Mouse (Mus musculus): Measurements from ENCODE around the gene Efcab14.
A peak's percentile ranks its signal among the peaks of the same experiment; 100 is the strongest.

Efcab14 gene

DNA sequence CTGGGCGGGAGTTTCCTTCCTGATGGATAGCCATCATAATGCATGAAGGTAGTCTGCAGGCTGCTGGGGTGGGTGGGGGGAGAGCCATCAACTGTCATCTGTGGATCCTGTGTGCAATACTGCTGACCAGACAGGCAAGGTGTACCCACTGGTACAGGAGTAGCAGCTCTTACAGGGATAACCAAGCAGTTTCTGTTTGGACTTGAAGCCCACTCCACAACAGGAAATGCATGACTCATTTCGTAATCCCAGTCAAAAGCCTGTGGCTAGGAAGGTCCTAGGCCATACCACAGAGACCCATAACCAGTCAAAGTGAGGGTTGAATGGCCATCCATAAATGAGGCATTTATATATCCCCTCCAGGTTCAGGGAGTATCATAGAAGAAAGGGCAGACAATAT, 40.1 kb downstream of the Efcab14 start:
- no peak for DNase-seq (ENCODE audit: low read depth, low spot score)

DNA sequence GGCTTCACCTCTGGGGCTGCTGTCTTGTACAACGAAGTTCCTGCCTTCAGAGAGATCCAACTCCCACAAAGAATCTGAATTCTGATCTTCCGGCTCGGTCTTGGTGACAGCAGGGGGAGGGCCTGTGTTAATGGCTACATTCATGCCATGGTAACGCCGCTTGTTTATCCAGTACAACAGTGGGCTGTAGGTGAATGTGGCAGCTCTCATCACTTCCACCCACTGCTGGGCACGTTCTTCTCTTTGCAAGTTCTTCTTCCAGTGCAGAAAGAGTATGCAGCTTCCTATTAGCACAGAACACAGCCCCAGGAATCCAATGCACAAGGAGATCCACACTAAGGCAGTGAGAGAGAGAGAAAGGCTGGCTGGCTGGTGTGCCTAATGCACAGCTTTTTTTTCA, 42.7 kb downstream of the Efcab14 start:
- DNase-seq (ENCODE audit: low read depth, low spot score), result peak; percentile 54

DNA sequence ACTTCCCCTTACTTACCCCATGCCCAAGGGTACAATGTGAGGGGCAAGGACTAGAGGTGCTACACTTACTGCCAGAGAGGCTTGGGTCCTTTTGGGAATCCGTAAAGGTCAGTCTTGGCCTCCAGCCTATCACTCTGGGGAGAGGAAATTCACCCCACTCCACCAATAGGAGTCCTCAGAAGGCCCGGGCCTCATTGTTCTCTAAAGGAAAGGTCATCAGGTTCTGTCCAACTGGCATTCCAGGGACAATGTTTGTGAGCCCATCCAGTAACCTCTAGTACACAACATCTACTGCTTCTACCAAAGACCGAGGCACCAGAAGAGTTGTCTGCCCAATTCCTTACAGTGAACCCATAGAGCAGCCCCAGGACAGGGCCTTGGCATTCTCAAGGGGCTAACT, 43.4 kb downstream of the Efcab14 start, which contains the start of gene Tex38:
Gene Tex38, minus strand, starts transcription at position 101 of the 400 bp plus-strand sequence.
- DNase-seq (ENCODE audit: low read depth, low spot score), result no peak

DNA sequence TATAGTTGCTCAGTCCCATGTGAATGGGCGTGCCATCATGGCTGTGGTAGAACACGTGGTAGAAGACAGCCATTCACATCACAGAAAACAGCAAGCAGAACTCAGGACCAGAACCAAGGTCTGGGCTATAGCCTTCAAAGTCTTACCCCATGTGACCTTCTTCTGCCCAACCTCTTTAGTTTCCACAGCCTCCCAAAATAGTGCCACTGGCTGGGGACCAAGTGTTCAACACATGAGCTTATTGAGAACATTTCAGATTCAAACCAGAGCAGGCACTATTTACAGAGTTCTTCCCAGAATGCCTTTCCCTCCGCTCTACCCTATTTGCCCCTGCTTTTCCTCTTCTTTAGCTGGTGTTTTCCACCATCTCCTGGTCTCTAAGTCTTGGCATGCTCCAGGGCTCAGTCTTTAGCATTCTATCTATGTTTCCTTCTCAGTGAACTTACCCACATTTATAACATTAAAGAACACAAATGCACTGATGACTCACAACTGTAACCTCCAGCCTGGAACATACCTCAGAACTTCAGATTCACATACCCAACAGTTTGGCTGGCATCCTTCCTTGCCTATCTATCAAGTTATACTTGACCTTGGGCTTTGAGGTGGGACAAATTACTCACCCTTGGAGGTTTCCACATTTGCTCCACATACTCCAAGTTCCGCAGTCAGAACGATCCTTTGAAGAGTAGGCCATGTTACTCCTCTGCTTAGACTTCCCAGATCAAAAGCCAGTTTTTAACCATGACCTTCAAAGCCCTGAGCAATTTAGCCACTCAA, 44.7 kb downstream of the Efcab14 start:
- peak; percentile 6 for DNase-seq (ENCODE audit: low read depth, low spot score)

DNA sequence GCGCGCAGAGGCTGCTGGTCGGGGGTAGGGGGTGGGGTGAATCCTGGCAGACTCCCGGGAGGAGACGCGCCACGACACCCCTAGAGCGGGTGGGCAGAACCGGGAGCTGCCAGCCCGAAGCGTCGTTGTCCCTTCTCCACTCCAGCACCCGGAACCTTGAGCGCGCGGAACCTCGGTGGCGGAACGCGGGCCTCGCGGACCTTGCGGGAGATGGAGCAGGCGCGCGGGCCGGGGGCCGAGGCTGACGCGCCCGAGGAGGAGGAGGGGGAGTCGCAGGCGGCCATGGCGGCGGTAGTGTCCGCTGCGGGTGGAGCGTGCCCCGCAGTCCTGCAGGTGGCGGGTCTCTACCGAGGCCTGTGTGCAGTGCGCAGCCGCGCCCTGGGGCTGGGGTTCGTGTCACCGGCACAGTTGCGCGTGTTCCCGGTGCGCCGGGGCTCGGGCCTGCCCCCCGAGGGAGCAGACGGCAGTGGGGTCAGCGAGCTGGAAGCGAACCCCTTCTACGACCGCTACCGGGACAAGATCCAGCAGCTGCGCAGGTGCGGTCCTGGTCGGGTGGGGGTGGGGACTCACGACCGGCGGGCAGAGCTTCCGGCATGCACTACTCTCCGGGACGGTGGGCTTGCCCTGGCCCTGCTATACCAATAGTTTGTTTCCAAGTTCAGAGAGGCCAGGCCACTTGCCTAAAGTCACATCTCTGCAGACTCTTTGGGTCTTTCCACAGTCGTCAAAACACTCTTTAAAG, 47.4 kb downstream of the Efcab14 start, which contains the start of gene Atpaf1:
Gene Atpaf1, plus strand, starts transcription at position 44 of the 742 bp plus-strand sequence.
- DNase-seq (ENCODE audit: low read depth, low spot score), result peak; percentile 93

DNA sequence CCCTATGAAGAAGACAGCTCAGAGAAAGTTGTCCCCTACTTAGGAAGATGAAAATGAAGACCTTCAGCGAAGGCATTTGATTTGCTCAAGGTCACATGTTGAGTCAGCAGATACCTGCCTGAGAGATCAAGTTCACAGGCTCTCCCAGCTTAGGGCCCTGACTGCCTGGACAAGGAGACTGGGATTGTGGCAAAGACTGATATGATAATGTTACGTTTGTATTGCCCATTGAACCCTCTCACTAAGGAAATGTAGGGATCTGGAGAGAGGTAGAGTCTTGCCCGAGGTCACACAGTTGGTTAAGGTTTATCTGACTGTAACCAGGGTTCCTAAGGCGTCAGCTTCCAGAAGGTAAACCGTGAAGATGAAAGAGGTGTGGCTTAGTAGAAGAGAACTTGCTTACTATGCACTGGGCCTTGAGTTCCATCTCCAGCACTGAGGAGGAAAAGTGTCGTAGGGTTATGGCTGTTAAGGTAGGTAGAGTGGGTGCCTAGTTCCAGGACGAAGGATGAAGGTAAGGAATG, 48.0 kb downstream of the Efcab14 start:
- peak; percentile 34 for DNase-seq (ENCODE audit: low read depth, low spot score)

DNA sequence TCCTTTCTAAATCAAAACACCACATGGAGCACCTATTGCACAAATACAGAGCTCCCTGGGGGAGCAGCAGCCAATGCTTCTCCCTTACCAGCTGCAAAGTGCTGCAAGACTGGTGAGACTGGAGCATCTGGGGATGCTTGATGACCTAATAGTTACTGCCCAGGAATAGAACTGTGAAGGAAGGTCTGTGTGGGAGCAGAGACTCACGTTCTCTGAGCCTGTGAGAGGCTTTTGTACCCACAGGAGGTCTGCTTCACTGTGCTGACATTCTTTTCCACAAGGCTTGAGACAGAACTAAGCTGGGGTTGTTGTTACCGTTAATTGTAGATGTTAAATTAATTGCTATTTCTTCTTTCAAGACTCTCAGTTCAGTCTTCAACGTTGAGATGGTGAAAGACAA, 53.3 kb downstream of the Efcab14 start:
- peak; percentile 89 for DNase-seq (ENCODE audit: low read depth, low spot score)

DNA sequence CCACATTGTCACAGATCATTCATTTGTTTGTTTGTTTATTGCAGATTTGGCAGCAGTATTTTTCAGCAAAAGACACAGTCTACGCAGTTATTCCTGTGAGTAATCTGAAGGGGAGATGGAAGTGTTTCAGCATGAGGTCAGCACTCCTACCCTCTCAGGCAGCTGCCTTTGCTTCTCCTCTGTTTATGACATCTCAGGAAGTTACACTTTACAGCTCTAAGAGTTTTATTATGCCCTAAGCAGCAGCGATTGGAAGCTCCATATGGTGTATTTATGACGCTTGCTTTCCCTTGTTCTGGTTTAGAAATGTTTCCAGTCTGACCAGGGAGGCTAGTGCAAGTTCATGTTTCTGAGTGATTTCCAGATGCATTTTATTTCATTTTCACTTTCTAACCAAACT, 57.8 kb downstream of the Efcab14 start:
- peak; percentile 3 for DNase-seq (ENCODE audit: low read depth, low spot score)

DNA sequence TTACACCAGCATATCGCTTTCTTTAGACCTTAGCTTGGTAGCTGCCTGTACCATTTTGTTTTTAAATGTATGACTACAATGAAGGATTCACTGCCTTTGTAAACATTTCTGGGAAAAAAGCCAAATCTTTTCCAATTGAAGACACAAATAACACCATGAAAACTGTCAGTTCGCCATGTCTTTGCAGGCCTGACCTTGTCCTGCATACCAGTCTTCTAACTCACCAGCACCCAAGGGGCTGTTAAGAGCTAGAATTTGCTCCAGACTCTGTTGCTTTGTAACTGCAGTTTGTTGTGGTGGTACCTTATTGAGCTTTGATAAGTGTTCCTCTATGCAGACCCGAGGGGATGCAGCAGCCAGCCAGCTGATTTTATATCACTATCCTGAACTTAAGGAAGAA, 62.4 kb downstream of the Efcab14 start:
- no peak for DNase-seq (ENCODE audit: low read depth, low spot score)

DNA sequence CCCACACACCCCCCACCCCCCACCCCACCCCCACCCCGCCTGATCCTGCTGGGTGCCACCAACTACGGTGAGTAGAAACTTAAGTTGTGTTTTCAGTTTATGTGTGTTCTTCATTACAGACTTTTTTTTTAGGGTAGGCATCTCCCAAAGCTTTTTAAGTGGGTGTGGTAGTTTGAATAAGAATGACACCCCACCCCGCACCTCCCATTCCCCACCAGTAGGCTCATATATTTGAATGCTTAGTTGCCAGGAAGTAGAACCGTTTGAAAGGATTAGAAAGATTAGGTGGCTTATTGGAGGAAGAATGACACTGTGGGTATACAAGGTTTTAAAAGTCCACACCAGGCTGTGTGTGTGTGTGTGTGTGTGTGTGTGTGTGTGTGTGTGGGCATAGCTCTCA, 74.8 kb downstream of the Efcab14 start:
- DNase-seq (ENCODE audit: low read depth, low spot score), result no peak

DNA sequence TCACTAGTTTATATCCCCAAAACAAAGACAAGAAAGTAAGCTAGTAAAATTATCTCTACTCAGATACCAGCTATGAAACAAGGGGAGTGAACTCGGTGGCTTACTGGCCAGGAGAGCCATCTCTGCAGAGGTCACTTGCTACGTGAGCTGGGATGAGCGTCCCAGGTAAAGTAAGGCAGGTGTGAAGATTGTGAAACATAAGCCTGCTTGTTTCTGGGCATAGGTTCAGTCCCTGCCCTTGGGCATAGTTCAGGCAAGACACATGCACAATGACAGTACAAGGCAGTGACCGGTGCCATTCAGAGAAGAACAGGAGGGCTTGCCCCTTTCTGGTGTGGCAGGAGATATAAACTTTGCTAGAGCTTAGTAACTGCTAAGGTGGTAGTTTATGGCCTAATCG, 78.1 kb downstream of the Efcab14 start:
- no peak for DNase-seq (ENCODE audit: low read depth, low spot score)

DNA sequence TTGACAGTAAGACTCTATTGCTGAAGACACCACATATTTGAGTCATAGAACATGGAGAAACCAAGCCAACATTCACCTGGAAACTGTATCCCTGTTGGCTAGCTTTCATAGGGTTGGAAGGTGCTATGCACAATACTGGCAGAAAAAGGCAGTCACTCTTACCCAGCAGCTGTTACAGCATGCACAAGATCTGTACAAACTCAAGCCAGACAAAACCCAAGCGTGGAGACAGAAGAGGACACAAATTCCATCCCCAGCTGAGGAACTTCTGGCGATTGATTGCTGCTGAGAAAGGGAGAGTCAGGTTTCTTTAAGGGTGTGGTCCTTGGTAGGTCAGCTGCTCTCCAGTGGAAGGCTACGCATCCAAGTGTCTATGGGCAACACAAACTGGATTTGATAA, 82.7 kb downstream of the Efcab14 start:
- no peak for DNase-seq (ENCODE audit: low read depth, low spot score)

DNA sequence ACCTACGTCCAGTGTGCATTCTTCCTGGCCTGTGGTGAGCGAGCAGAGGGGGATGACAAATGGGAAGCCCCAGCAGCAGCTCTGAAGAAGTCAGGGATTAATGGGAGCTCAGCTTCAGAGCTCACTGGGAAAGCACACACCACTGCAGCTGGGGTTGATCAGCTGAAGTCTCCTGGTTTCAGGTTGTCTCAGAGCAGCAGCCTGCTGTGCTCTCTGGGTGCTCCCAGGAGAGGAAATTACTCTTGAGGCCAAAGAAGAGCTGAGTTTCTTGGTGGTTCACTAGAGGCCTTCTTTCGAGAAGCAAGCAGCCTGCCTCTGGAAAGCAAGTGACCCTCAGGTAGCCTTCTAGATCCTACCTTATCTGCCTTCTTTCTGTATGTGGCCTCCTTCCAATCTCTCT, 83.4 kb downstream of the Efcab14 start:
- DNase-seq (ENCODE audit: low read depth, low spot score), result no peak

DNA sequence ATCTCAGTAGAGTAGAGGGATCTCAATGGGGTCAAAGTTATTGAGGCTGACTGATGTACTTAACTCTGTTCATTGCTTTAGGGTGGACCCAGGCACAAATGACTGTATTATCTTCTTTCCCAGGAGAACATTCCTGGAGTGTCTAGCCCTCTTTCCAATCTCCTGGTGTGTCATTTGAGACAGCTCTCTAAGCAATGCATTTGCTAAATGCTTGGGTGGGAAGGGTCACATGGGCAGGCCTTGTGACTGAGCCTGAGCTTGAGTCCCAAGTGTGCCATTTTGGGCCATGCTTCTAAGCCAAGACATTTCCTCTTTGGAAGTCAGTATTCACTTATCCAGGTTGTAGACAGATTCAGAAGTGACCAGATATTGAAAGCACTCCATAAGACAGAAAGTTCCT, 83.9 kb downstream of the Efcab14 start:
- no peak for DNase-seq (ENCODE audit: low read depth, low spot score)

DNA sequence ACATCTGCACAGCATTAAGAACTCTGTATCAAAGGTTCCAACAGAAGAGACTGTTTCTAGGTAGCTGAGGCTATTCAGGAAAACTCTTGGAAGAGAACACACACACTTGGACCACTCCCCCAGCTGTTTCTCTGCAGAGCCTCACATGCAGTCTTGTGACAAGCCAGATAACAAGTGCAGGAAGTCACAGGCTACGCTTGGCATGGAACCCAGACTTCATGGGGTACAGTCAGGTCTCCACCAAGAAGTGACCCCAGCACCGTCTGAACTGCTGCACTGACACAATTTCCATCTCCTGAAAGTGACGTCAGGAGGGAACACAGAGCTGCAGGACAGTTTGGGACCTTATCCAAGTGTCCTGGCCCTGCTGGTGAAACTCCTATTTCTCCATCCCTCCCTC, 84.4 kb downstream of the Efcab14 start:
- no peak for DNase-seq (ENCODE audit: low read depth, low spot score)

DNA sequence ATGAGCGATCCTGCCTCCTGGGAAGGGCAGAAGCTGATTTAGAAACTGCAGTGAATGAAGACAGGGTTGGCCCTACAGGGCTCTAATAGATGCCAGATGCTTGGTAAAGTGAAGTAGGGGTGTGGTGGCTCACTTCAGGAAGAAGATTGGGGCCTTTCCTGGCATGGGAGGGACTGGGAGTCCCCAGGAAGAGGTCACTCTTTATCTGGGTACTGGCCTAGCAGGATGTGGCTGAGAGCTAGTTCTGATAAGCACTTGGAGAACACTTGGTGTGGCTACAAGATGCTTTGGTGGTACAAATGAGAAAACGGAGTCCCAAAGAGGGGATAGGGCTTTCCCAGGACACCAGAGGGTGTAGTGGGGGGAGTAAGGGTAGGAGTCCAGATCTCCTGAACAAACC, 86.6 kb downstream of the Efcab14 start:
- no peak for DNase-seq (ENCODE audit: low read depth, low spot score)

DNA sequence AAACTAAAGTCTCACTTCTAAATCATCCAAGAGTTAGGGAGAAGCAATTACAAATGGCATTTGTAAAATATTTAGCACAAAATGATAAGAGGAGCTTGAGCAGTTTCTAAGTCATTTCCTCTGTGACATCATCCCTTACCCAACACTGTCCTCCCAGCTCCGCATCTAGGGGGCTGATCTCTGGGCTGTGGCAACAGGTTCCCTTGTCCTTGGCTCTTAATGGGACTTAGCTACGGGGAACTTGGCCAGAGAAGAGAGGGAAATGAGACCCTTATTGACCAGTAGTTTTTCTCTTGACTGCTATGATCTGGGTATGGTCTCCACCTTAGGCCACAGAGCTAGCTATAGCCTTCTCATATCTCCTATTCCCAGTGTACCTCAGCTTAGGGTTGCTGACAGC, 87.7 kb downstream of the Efcab14 start:
- DNase-seq (ENCODE audit: low read depth, low spot score), result no peak

Data from brain, adult 2 months (tissue).